Mouse (Mus musculus) kidney, postnatal 0 days (tissue): ENCODE measurements around the gene Cth. TPM values are rescaled to one million over a fixed set of nuclear protein-coding genes. Genes with fewer than 3 reads are reported as not detected.

Source experiments
- ATAC-seq: fragments of 200-750 bp; cut with Nextera tagmentation; replicated peaks from 2 replicates; pipeline ENCODE4 v1.8.0; 2017; ENCODE audit warnings: low read depth, moderate number of reproducible peaks, moderate TSS enrichment, moderate library complexity; ENCODE audit not compliant: low FRiP score
- DNase-seq: peaks from one replicate; pipeline ENCODE4 v3.0.0-alpha.2; 2016; ENCODE audit warnings: low spot score
- H3K27ac ChIP-seq: fragments of 300-500 bp; sonication (generic); 2 replicates; pipeline ENCODE4 v1.5.1; 2014; ENCODE audit warnings: mild to moderate bottlenecking
- H3K27me3 ChIP-seq: fragments of 300-500 bp; sonication (generic); 2 replicates; pipeline ENCODE4 v1.6.1; 2014; ENCODE audit warnings: low read length, mixed read lengths; ENCODE audit not compliant: insufficient read depth
- H3K36me3 ChIP-seq: fragments of 300-500 bp; sonication (generic); 2 replicates; pipeline ENCODE4 v1.6.1; 2014; ENCODE audit warnings: low read length, mixed read lengths; ENCODE audit not compliant: insufficient read depth
- H3K4me1 ChIP-seq: fragments of 300-500 bp; sonication (generic); replicated peaks from 2 replicates; pipeline ENCODE4 v1.6.1; 2014; ENCODE audit warnings: antibody characterized with exemption, low read length, mixed read lengths; ENCODE audit not compliant: insufficient read depth
- H3K4me2 ChIP-seq: fragments of 300-500 bp; sonication (generic); 2 replicates; pipeline ENCODE4 v1.6.1; 2014; ENCODE audit warnings: mild to moderate bottlenecking, low read length, moderate library complexity, mixed read lengths
- H3K4me3 ChIP-seq: fragments of 300-500 bp; sonication (generic); replicated peaks from 2 replicates; pipeline ENCODE4 v1.5.1; 2014; ENCODE audit warnings: low read depth, low read length
- H3K9ac ChIP-seq: fragments of 300-500 bp; sonication (generic); 2 replicates; pipeline ENCODE4 v1.6.1; 2014; ENCODE audit warnings: low read depth, low read length
- H3K9me3 ChIP-seq: fragments of 300-500 bp; sonication (generic); replicated peaks from 2 replicates; pipeline ENCODE4 v1.6.1; 2016; ENCODE audit warnings: low read length, inconsistent platforms, mixed read lengths
- CTCF ChIP-seq: IDR thresholded peaks from 2 replicates; pipeline ENCODE4 v1.5.1; 2016; ENCODE audit warnings: antibody characterized with exemption, low read depth, mild to moderate bottlenecking, moderate library complexity
- WGBS: fragments of 180-500 bp; shearing (Covaris S2); extraction: QIAGEN DNeasy Blood & Tissue Kit; methylation state at CpG from one replicate; pipeline ENCODE4 v1.1.7; 2014; 5-methylcytosine and 5-hydroxymethylcytosine counted together
- polyA plus RNA-seq: library from polyadenylated mRNA; unstranded; fragments of >200 nt; fragmentation: Nextera tagmentation; extraction: Ambion mirVana; gene quantifications from 2 replicates; pipeline ENCODE4 v1.2.1, GENCODE M21; 2015

Gene Cth
- polyA plus RNA-seq = 76.8 and 83.6 TPM in 2 replicates

DNA sequence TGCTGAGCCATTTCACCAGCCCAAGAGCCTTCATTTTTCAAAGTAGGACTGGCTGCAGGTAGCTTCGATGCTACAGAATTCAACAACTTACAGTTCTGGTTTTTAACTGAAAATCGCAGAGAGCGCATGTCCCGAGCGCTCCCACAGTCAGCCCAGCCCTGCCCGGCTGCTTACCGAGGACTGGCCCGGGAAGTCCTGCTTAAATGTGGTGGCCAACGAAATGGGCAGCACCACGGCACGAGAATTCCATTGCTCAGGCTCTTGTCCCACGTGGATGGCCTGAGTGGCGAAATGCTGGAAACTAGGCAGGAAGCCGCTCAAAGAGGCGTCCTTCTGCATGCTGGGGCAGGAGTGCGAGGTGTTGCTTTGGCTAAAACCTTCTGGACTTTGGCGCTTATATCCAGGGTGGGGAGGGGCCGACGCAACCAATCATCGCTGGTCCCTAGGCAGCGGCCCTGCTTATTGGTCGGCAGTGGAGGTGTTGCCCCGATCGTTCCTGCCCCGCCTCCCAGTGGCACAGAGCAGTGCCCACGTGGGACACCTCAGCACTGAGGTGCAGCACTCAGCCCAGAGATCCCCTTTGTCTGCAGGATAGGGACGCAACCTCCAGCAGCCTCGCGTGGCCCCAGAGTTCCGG lies at the start of gene Cth:
Gene Cth, minus strand, starts transcription at position 386 of the 637 bp plus-strand sequence.
- peak within 1 kb of the TSS; percentile 72; the same call in 1 of the 2 replicates for H3K27ac ChIP-seq
- H3K4me2 ChIP-seq = peak within 1 kb of the TSS; percentile 90
- peak; percentile 93 for DNase-seq
- H3K27me3 ChIP-seq = no peaks in the 10 kb centered on the region
- no peaks in the 10 kb centered on the region for H3K36me3 ChIP-seq
- no peaks in the 10 kb centered on the region for H3K9me3 ChIP-seq
- TF ChIP-seq CTCF = 0 out of 2 replicates have a peak, but pooled peaks have one; percentile 17
- ATAC-seq = peak; percentile 100
- WGBS = under 1% methylated on average over 30 of the region's 30 CpGs
- peak within 1 kb of the TSS; percentile 54 for H3K4me3 ChIP-seq
- H3K9ac ChIP-seq = peak within 1 kb of the TSS; percentile 61
- H3K4me1 ChIP-seq = no peaks in the 10 kb centered on the region

DNA sequence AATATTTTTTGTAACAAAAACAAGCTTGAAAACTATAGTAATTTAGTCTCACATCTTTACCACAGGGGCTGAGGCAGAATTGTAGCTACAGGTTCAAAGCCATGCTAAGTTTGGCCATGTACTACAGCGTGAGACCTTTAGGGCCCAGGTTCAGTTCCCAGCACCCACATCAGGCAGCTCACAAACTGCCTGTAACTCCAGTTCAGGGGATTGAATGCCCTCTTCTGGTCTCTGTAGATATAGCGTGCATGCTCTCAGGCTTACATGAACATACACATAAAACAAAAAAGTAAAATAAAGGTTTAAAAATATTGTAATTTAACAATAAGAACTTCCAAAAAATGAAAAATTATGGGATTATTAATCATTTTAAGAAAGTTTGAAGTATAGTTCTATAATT lies 48.4 kb upstream of the Cth start:
- no peaks in the 10 kb centered on the region for H3K36me3 ChIP-seq

DNA sequence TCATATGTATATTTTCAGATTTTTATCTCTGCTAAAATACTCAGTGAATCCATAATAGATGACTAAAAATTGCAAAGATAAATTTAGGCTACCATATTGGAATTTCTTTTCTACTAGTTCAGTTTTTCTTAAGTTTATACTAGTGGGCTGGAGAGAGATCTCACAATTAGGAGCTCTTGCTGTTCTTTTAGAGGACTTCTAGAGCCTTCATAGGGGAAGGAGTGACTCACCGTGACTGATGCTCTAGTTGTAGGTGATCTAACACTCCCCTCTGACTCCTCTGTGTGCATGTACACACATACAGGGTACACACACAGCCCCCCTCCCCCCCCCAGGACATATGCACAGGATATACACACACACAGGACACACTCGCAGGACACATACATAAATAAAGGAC lies 46.3 kb upstream of the Cth start:
- H3K4me1 ChIP-seq = no peaks in the 10 kb centered on the region
- no peak overlapping the region for H3K9ac ChIP-seq
- DNase-seq (no peak), ATAC-seq (no peak)
- H3K4me3 ChIP-seq = no peak overlapping the region
- no peak overlapping the region for H3K4me2 ChIP-seq
- no peak overlapping the region for H3K27ac ChIP-seq
- no peaks in the 10 kb centered on the region for H3K9me3 ChIP-seq
- no peak for TF ChIP-seq CTCF
- no peaks in the 10 kb centered on the region for H3K36me3 ChIP-seq
- 93% methylated on average over 2 of the region's 2 CpGs for WGBS
- no peaks in the 10 kb centered on the region for H3K27me3 ChIP-seq

More for the DNA sequence above, 48.4 kb upstream of the Cth start:
- Histone ChIP-seq H3K4me1 (no peaks in the 10 kb centered on the region), H3K4me3 (no peak overlapping the region), H3K27me3 (no peaks in the 10 kb centered on the region), H3K9ac (no peak overlapping the region), H3K9me3 (no peaks in the 10 kb centered on the region), H3K27ac (no peak overlapping the region), H3K4me2 (no peak overlapping the region)
- WGBS = 100% methylated on average over 2 of the region's 2 CpGs
- no peak for TF ChIP-seq CTCF
- no peak for DNase-seq
- ATAC-seq = no peak

DNA sequence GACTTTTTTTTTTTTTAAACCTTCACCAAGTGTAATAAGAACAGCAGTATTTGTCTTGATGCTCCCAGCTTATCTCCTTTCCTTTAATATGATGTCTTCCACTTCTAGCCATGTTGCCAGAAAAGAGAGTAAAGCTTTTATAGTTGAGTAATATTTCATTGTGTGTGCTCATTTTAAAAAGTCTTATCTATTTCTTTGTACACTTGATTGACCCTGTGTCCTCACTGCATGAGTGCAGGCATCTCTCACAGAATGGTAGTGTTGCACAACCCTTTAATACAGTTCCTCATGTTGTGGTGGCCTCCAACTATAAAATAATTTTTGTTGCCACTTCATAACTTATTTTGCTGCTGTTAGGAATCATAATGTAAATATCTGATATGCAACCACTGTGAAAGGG lies 32.4 kb upstream of the Cth start:
- DNase-seq (no peak), ATAC-seq (no peak)
- Histone ChIP-seq H3K4me1 (no peaks in the 10 kb centered on the region), H3K9me3 (no peaks in the 10 kb centered on the region), H3K4me2 (no peak overlapping the region), H3K4me3 (no peak overlapping the region), H3K9ac (no peak overlapping the region), H3K27ac (no peak overlapping the region), H3K27me3 (no peaks in the 10 kb centered on the region), H3K36me3 (no peaks in the 10 kb centered on the region)
- no peak for TF ChIP-seq CTCF

DNA sequence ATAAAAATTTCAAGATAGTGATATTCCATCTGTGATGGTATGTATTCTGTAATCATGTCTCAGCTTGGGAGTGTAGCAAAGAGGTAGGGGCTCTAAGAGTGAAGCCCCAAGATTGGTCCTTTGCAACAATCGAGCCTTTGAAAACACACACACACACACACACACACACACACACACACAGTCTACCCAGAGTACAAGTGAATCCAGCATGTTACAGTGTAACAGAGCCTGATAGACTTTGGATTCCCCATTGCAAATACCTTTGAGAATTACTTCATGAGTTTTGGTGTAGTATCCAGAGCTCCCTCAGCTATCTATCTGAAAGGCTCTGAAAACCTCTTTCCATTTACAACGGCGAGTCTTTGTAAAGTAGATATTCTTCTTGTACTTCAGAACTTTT lies 31.3 kb upstream of the Cth start:
- H3K36me3 ChIP-seq = no peaks in the 10 kb centered on the region
- H3K4me1 ChIP-seq = no peaks in the 10 kb centered on the region
- no peak overlapping the region for H3K4me2 ChIP-seq
- ATAC-seq = peak; percentile 49; the same call in 1 of the 2 replicates
- DNase-seq = no peak
- H3K9ac ChIP-seq = no peak overlapping the region
- H3K9me3 ChIP-seq = no peaks in the 10 kb centered on the region
- no peak overlapping the region for H3K27ac ChIP-seq
- 91% methylated on average over 3 of the region's 3 CpGs for WGBS
- no peaks in the 10 kb centered on the region for H3K27me3 ChIP-seq
- H3K4me3 ChIP-seq = no peak overlapping the region
- TF ChIP-seq CTCF = no peak

DNA sequence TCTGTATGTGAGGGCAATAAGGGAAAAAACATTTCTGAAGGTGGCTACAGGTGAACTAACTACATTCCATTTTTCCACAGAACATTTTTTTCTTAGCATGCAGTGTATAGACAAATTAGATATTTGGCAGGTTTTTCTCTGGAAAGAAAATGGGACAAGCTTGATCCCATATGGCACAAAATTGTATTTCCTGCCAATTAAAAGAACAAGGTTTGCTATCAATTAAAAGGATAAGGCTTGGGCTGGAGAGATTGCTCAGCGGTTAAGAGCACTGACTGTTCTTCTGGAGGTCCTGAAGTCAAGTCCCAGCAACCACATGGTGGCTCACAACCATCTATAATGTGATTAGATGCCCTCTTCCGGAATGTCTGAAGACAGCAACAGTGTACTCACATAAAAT lies 30.6 kb upstream of the Cth start:
- 91% methylated on average over 2 of the region's 2 CpGs for WGBS
- H3K9me3 ChIP-seq = no peaks in the 10 kb centered on the region

DNA sequence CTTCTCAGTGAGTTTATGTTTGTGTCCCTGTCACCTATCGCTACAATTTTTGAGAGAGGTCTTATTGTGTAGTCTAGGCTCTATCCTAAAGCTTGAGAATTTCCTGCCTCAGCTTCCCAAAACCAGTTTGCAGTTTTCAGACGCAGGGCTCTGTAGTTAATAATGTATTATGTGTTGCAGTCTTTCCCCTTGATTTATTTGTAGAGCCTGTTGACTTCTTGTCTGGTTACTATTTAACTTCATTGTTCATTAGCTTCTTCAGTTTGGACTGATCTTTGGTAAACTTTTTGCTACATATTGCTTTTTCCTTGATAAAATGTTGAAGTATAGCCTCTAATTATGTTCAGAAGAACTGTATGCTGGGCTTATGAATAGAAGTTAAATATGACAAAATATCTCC lies 27.8 kb upstream of the Cth start:
- WGBS = 71% methylated on average over 2 of the region's 2 CpGs
- no peak for TF ChIP-seq CTCF
- DNase-seq = peak; percentile 4
- Histone ChIP-seq H3K4me1 (peaks cover 3% of the 10 kb centered on the region; the same call in 1 of the 2 replicates), H3K27ac (no peak overlapping the region), H3K27me3 (no peaks in the 10 kb centered on the region), H3K4me2 (no peak overlapping the region), H3K4me3 (no peak overlapping the region), H3K36me3 (no peaks in the 10 kb centered on the region), H3K9ac (no peak overlapping the region), H3K9me3 (no peaks in the 10 kb centered on the region)
- no peak for ATAC-seq

More for the DNA sequence above, 30.6 kb upstream of the Cth start:
- Histone ChIP-seq H3K36me3 (no peaks in the 10 kb centered on the region), H3K9ac (no peak overlapping the region), H3K4me2 (no peak overlapping the region), H3K4me1 (no peaks in the 10 kb centered on the region), H3K27ac (no peak overlapping the region), H3K4me3 (no peak overlapping the region), H3K27me3 (no peaks in the 10 kb centered on the region)
- ATAC-seq (no peak), DNase-seq (no peak)
- no peak for TF ChIP-seq CTCF
